Mouse (Mus musculus) granulocyte monocyte progenitor cell, adult 5-6 weeks (primary cell): ENCODE data around the gene Ndufaf3. TPM values are rescaled to one million over a fixed set of nuclear protein-coding genes. Genes with fewer than 3 reads are reported as not detected.
A peak's percentile ranks its signal among the peaks of the same experiment; 100 is the strongest.
"Not testable (repeated sequence)": the region's sequence is repeated elsewhere in the genome, so short reads cannot be mapped to it uniquely, and the experiment has no call there.

Experiments used
- ATAC-seq: replicated peaks from 2 replicates; pipeline ENCODE4 v1.8.0; 2016; ENCODE audit warnings: mild to moderate bottlenecking, moderate TSS enrichment, inconsistent platforms; ENCODE audit not compliant: poor library complexity, severe bottlenecking
- total RNA-seq, 2 experiments: library from RNA; stranded (forward) in 1 of 2; stranded (reverse) in 1 of 2; fragments of 200-712, 200-1000 nt in 1 of 2; fragments of >200 nt in 1 of 2; fragmentation: Nextera tagmentation in 1 of 2; gene quantifications; 2 replicates each; pipeline ENCODE4 v1.2.3; 2014 to 2017

Ndufaf3 gene
- total RNA-seq (2014; fragmentation: Nextera tagmentation) (39.4 and 44.0 TPM in 2 replicates), total RNA-seq (2017) (17.3 and 17.8 TPM in 2 replicates)

- peak; percentile 62 for ATAC-seq
Observed at GRCm38 (mm10) chr9:108566815-108567776, at the start of gene Ndufaf3. TSS of gene Ndufaf3 (minus strand) at chr9:108567434.

GRCm38 (mm10) chr9:108611488-108611887 is 44.3 kb upstream of the Ndufaf3 start:
- no peak for ATAC-seq

GRCm38 (mm10) chr9:108608889-108609288 is 41.7 kb upstream of the Ndufaf3 start:
- no peak for ATAC-seq

- not testable (repeated sequence) for ATAC-seq
Observed at GRCm38 (mm10) chr9:108607929-108608328, 40.7 kb upstream of the Ndufaf3 start.

- ATAC-seq = no peak
Observed at GRCm38 (mm10) chr9:108601986-108602385, 34.8 kb upstream of the Ndufaf3 start.

- no peak for ATAC-seq
Observed at GRCm38 (mm10) chr9:108600011-108600410, 32.8 kb upstream of the Ndufaf3 start.

- ATAC-seq = no peak
Observed at GRCm38 (mm10) chr9:108599021-108599566, 31.9 kb upstream of the Ndufaf3 start.

- peak; percentile 83 for ATAC-seq
Observed at GRCm38 (mm10) chr9:108596998-108597764, 29.9 kb upstream of the Ndufaf3 start, which contains the start of gene P4htm. TSS of gene P4htm (minus strand) at chr9:108597667.

GRCm38 (mm10) chr9:108594354-108594753 is 27.1 kb upstream of the Ndufaf3 start:
- peak; percentile 68 for ATAC-seq

GRCm38 (mm10) chr9:108591462-108591861 is 24.2 kb upstream of the Ndufaf3 start:
- no peak for ATAC-seq

GRCm38 (mm10) chr9:108589229-108589628 is 22.0 kb upstream of the Ndufaf3 start:
- ATAC-seq = peak; percentile 78

- no peak for ATAC-seq
Observed at GRCm38 (mm10) chr9:108587571-108588180, 20.4 kb upstream of the Ndufaf3 start.

GRCm38 (mm10) chr9:108579344-108579690 is 12.1 kb upstream of the Ndufaf3 start:
- ATAC-seq = no peak

GRCm38 (mm10) chr9:108578545-108579343 is 11.5 kb upstream of the Ndufaf3 start, which contains the start of gene Wdr6:
TSS of gene Wdr6 (minus strand) at chr9:108578739.
- ATAC-seq = peak; percentile 87

GRCm38 (mm10) chr9:108577934-108578544 is 10.8 kb upstream of the Ndufaf3 start:
- ATAC-seq = peak; percentile 10

GRCm38 (mm10) chr9:108577025-108577424 is 9.8 kb upstream of the Ndufaf3 start:
- ATAC-seq = no peak

GRCm38 (mm10) chr9:108575321-108576297 is 8.4 kb upstream of the Ndufaf3 start:
- ATAC-seq = no peak

- ATAC-seq = no peak
Observed at GRCm38 (mm10) chr9:108574921-108575320, 7.7 kb upstream of the Ndufaf3 start.
